Mouse (Mus musculus) heart, postnatal 0 days (tissue): ENCODE measurements around the gene Fam50a. TPM values are rescaled to one million over a fixed set of nuclear protein-coding genes. Genes with fewer than 3 reads are reported as not detected.
A peak's percentile ranks its signal among the peaks of the same experiment; 100 is the strongest.
"Not testable (repeated sequence)": the region's sequence is repeated elsewhere in the genome, so short reads cannot be mapped to it uniquely, and the experiment has no call there.

Experiments used
- ATAC-seq: fragments of 200-750 bp; cut with Nextera tagmentation; 2 replicates; pipeline ENCODE4 v1.8.0; 2017; ENCODE audit warnings: low read depth, moderate number of reproducible peaks, moderate library complexity; ENCODE audit not compliant: insufficient read depth
- DNase-seq: peaks from one replicate; pipeline ENCODE4 v3.0.0-alpha.2; 2016; ENCODE audit warnings: low spot score
- H3K27ac ChIP-seq: fragments of 300-500 bp; sonication (generic); 2 replicates; pipeline ENCODE4 v1.5.1; 2014; ENCODE audit warnings: low read depth, mild to moderate bottlenecking
- H3K27me3 ChIP-seq: fragments of 300-500 bp; sonication (generic); 2 replicates; pipeline ENCODE4 v1.6.1; 2014; ENCODE audit warnings: low read length, mixed read lengths; ENCODE audit not compliant: control insufficient read depth, insufficient read depth
- H3K36me3 ChIP-seq: fragments of 300-500 bp; sonication (generic); replicated peaks from 2 replicates; pipeline ENCODE4 v1.6.1; 2014; ENCODE audit warnings: low read length, mixed read lengths; ENCODE audit not compliant: control insufficient read depth, insufficient read depth
- H3K4me1 ChIP-seq: fragments of 300-500 bp; sonication (generic); 2 replicates; pipeline ENCODE4 v1.6.1; 2014; ENCODE audit warnings: antibody characterized with exemption; ENCODE audit not compliant: control insufficient read depth, insufficient read depth
- H3K4me2 ChIP-seq: fragments of 300-500 bp; sonication (generic); 2 replicates; pipeline ENCODE4 v1.6.1; 2014; ENCODE audit warnings: low read depth, mild to moderate bottlenecking, low read length, moderate library complexity
- H3K4me3 ChIP-seq: fragments of 300-500 bp; sonication (generic); 2 replicates; pipeline ENCODE4 v1.5.1; 2014; ENCODE audit warnings: low read depth, low read length
- H3K9ac ChIP-seq: fragments of 300-500 bp; sonication (generic); replicated peaks from 2 replicates; pipeline ENCODE4 v1.6.1; 2014; ENCODE audit warnings: low read depth, low read length, mixed read lengths
- H3K9me3 ChIP-seq: fragments of 300-500 bp; sonication (generic); replicated peaks from 2 replicates; pipeline ENCODE4 v1.6.1; 2016; ENCODE audit warnings: low read length; ENCODE audit not compliant: control insufficient read depth
- CTCF ChIP-seq: IDR thresholded peaks from 2 replicates; pipeline ENCODE4 v1.5.1; 2016; ENCODE audit warnings: antibody characterized with exemption, control low read depth, low read depth
- EP300 ChIP-seq: IDR thresholded peaks from 2 replicates; pipeline ENCODE4 v1.6.1; 2016; ENCODE audit warnings: antibody characterized with exemption, low read depth
- WGBS: fragments of 180-500 bp; shearing (Covaris S2); extraction: QIAGEN DNeasy Blood & Tissue Kit; methylation state at CpG from one replicate; pipeline ENCODE4 v1.1.7; 2014; 5-methylcytosine and 5-hydroxymethylcytosine counted together
- polyA plus RNA-seq: library from polyadenylated mRNA; unstranded; fragments of >200 nt; fragmentation: Nextera tagmentation; extraction: Ambion mirVana; gene quantifications from 2 replicates; pipeline ENCODE4 v1.2.1, GENCODE M21; 2015
- total RNA-seq: library from RNA; depleted of rRNA; stranded (reverse); fragments of >200 nt; gene quantifications from 2 replicates; pipeline ENCODE4 v1.2.3, GENCODE M21; 2014; ENCODE audit warnings: low replicate concordance

Fam50a gene
- total and polyA plus RNA-seq, 2 experiments from 2014 or later: 2.4 to 41.3 TPM

GRCm38 (mm10) chrX:74352645-74353466 lies 40.0 kb downstream of the Fam50a start:
- peak overlapping the region; percentile 60 for H3K9ac ChIP-seq
- H3K4me1 ChIP-seq: no peaks in the 10 kb centered on the region
- H3K27ac ChIP-seq: peak overlapping the region; percentile 30
- H3K36me3 ChIP-seq: no peaks in the 10 kb centered on the region
- peak; percentile 39 for ATAC-seq
- 19% methylated on average over 13 of the region's 13 CpGs for WGBS
- H3K4me2 ChIP-seq: peak overlapping the region; percentile 67
- no peaks in the 10 kb centered on the region for H3K27me3 ChIP-seq
- TF ChIP-seq CTCF (no peak), EP300 (no peak)
- DNase-seq: no peak
- no peaks in the 10 kb centered on the region for H3K9me3 ChIP-seq
- H3K4me3 ChIP-seq: peak overlapping the region; percentile 54

- Histone ChIP-seq H3K4me1 (no peaks in the 10 kb centered on the region), H3K9me3 (no peaks in the 10 kb centered on the region), H3K9ac (peak within 1 kb of the TSS; percentile 60), H3K36me3 (no peaks in the 10 kb centered on the region), H3K4me3 (peak within 1 kb of the TSS; percentile 54), H3K4me2 (peak within 1 kb of the TSS; percentile 67), H3K27ac (peak within 1 kb of the TSS; percentile 30), H3K27me3 (no peaks in the 10 kb centered on the region)
- 9% methylated on average over 9 of the region's 22 CpGs for WGBS
- ATAC-seq: peak; percentile 92
- TF ChIP-seq EP300 (no peak), CTCF (no peak)
- DNase-seq: peak; percentile 65
Measured at GRCm38 (mm10) chrX:74353467-74353770, 40.6 kb downstream of the Fam50a start, which contains the start of gene Lage3. TSS of gene Lage3 (minus strand) at chrX:74353618.

DNA sequence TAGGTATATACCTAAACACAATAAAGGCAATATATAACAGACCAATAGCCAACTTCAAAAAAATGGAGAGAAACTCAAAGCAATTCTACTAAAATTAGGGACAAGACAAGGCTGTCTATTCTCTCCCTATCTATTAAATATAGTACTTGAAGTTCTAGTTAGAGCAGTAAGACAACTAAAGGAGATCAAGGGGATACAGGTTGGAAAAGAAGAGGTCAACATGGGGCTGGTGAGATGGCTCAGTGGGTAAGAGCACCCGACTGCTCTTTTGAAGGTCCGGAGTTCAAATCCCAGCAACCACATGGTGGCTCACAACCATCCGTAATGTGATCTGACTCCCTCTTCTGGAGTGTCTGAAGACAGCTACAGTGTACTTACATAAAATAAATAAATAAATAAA lies 44.2 kb downstream of the Fam50a start:
- H3K27me3 ChIP-seq, DNase-seq, H3K27ac ChIP-seq, H3K9me3 ChIP-seq, H3K4me3 ChIP-seq, H3K9ac ChIP-seq, H3K4me1 ChIP-seq, H3K36me3 ChIP-seq, H3K4me2 ChIP-seq, ATAC-seq: not testable (repeated sequence)
- WGBS: 94% methylated on average over 3 of the region's 3 CpGs

DNA sequence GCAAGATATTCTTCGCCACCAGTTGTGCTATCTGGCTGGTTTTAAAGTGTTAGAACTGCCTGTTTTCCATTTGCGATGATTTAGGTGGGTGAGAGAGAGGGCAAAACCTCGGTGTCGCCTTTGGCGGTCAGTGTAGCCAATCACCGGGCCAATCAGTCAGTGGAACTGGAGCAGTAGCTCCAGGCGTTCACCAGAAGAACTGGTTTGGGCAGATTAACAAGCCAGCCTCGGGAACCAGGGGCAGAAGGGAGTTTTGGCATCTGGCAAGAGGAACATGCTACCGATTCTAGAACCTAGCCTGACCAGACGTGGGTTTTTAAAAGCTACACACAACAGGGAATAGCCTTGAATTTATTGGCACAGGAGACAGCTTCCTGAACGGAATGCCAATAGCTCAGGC lies 46.3 kb downstream of the Fam50a start:
- ATAC-seq (no peak), DNase-seq (no peak)
- H3K9ac ChIP-seq: no peak overlapping the region
- H3K27ac ChIP-seq: no peak overlapping the region
- H3K4me1 ChIP-seq: no peaks in the 10 kb centered on the region
- H3K4me3 ChIP-seq: no peak overlapping the region
- H3K4me2 ChIP-seq: no peak overlapping the region
- no peaks in the 10 kb centered on the region for H3K27me3 ChIP-seq
- TF ChIP-seq CTCF (no peak), EP300 (no peak)
- no peaks in the 10 kb centered on the region for H3K9me3 ChIP-seq
- WGBS: 46% methylated on average over 11 of the region's 11 CpGs
- no peaks in the 10 kb centered on the region for H3K36me3 ChIP-seq

- 39% methylated on average over 10 of the region's 10 CpGs for WGBS
- no peaks in the 10 kb centered on the region for H3K27me3 ChIP-seq
- no peak overlapping the region for H3K27ac ChIP-seq
- peaks cover 4% of the 10 kb centered on the region; the same call in 1 of the 2 replicates for H3K4me1 ChIP-seq
- peak overlapping the region; percentile 74 for H3K4me2 ChIP-seq
- ATAC-seq (no peak), DNase-seq (no peak)
- H3K4me3 ChIP-seq: peak overlapping the region; percentile 75
- H3K9ac ChIP-seq: peak overlapping the region; percentile 76
- no peaks in the 10 kb centered on the region for H3K36me3 ChIP-seq
- H3K9me3 ChIP-seq: no peaks in the 10 kb centered on the region
- TF ChIP-seq CTCF: no peak
- TF ChIP-seq EP300: no peak
Measured at GRCm38 (mm10) chrX:74367512-74367911, 54.7 kb downstream of the Fam50a start.
